Mouse (Mus musculus): Measurements from ENCODE around the gene Tbx4. TPM values are rescaled to one million over a fixed set of nuclear protein-coding genes. Genes with fewer than 3 reads are reported as not detected.

Tbx4 gene
- total RNA-seq, 2 experiments from 2014 or later = not detected

DNA sequence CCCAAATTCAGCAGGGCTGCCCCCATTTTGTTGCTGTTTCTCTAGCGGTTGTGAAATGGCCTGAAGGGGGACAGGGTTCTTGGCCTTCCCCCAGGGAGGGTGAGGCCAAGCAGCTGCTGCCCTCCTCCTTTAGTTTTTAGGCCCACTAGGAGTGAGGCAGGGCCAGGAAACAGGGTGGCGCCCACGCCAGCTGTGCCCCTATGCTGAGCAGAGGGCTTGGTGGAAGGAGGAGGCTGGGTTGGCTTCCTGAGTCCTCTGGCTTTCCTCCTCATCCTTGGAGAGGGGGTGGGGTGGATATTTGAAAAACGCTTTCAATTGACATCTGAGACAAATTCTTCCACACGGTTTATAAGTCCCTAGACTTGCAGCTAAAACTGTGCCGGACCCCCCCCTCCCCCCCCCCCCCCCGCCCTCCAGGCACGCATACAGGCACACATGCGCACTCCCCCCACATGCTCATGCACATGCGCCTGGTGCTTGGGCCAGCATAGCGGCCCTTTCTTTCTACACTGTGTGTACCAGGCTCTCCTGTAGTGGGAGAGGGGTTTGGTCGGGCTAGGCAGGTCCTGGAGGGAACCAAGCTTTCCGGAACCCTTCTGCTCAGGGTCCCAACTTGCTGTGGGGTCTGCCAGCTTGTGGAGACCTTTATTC, 10.2 kb downstream of the Tbx4 start:
- ATAC-seq (ENCODE audit: poor library complexity, severe bottlenecking) = no peak

DNA sequence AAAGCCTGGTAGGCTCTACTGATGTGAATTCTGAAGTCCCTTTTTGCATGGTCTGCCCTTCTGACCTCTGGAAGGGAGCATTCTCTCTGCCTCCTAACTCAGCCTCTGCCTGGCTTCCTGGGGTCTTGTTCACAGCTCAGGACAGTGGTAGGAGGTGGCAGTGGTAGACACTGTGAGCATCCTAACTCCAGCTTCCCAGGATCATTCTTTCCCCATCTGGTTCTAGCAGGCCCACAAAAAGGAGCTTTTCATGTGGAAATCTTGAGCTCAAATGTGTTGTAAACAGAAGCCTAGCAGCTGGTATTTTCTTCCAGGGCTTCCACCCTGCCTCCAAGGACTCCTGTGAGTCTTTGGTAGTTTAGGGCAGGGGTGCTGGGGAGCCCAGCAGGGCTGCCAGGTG, 14.1 kb downstream of the Tbx4 start:
- no peak for ATAC-seq (ENCODE audit: poor library complexity, severe bottlenecking)

DNA sequence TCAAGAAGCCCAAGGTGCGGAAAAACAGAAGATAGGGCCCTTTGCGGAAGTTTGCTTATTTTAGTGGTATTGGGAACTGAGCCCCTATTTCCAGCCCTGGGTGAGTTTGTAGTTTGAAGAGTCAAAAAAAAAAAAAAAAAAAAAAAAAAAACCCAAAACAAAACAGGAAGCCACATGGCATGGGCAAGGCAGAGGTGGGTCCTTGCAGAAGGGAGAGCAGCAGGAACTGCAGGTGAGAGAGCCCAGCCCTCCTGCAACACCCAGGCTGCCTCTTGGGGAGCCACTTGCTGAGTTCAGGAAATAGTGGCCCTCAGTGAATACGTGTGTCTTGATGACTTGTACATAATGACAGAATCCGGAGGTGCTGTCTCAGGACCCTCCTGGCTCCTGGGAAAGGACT, 23.3 kb downstream of the Tbx4 start:
- ATAC-seq (ENCODE audit: poor library complexity, severe bottlenecking) = no peak

DNA sequence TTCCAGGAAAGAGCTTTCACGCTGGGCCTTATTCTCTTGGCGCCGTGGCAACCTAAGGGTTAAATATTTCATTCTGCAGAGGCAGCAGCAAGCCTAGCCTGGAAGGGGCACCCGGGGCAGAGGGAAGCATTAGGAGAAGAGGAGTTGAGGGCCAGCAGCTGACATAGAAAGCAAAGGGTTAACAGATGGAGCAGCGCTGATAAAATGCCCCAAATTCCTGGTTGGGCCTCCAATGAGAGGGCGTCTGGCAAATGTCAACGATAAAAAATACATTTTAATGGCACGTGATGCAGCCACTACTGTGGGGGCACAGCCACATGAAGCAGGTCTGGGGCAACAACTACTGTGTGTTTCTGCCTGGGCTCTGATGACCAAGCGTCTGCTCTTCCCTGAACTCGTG, 23.9 kb downstream of the Tbx4 start:
- ATAC-seq (ENCODE audit: poor library complexity, severe bottlenecking) = no peak

DNA sequence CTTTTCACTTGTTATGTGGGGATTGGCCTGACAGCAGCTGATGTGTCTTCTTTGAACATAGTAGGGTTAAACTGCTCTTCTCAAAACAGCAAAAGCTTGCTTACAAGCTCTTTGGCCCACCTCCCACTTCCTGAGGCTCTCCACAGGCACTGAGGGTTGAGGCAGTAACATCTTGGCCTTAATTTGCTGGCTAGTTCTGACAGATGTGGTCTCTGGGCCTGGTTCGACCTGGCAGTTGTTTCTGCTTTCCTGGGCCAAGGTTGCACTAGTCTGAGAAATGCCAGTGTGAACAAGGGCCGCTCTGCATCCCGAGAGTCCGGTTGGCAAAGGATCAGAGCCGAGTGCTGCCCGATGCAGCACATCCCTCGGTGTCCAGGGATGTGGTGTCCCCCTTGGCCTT, 27.3 kb downstream of the Tbx4 start:
- no peak for ATAC-seq (ENCODE audit: poor library complexity, severe bottlenecking)

DNA sequence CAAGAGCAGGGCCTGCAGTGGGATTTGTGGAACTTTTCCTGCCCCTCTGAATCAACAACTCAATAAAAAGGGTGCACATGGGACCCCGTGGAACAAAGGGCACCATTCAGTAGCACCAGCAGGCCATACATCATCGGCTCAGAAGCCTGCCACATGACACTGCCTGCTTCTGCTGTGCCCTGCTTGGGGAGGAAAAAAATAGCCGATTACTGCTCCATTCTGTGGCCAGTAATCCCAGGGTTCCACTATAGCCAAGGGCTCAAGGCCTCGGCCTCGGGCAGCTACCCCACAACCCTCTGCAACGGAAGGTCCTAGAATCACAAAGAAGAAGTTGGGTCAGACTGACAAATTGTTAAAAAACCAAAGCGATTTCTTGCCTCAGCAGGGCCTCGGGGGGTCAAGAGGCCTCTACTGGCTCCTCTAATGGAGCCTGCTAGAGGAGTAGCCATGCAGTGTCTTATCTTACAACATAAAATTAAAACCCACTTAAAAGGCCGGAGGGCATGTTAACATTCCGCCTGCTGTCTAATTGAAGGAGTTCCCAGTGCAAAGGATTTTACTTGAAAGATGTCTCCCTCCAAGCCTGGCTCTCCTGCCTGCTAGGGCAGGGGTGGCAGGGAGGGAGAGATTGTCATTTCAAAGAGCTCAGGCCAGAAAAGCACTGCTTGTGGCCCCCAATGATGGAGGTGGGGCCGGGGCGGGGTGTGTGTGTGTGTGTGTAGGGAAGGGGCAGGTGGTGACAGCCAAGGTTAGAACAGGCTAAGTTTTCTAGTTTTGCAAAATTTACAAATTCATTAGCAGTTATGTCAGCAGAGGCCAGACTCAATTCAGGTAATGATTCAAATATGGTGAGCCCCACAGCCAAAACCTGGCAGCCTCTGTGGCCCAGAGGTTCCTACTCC, 31.1 kb downstream of the Tbx4 start:
- no peak for ATAC-seq (ENCODE audit: poor library complexity, severe bottlenecking)

DNA sequence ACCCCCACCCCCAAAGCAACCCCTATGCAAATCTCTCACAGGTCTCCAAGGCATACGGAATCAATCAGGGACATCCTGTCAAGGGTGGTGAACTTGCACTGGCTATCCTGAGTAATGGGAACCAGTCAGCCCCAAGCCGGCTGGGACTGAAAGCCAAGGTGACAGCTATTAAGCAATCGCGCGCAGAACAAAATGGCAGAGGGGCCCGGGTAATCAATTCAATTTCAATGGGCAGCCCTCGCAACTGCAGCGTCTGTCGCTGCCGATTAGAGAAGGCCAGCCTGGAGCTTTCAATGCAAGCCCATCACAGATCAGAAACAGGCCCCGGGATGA, 31.7 kb downstream of the Tbx4 start:
- no peak for ATAC-seq (ENCODE audit: poor library complexity, severe bottlenecking)

DNA sequence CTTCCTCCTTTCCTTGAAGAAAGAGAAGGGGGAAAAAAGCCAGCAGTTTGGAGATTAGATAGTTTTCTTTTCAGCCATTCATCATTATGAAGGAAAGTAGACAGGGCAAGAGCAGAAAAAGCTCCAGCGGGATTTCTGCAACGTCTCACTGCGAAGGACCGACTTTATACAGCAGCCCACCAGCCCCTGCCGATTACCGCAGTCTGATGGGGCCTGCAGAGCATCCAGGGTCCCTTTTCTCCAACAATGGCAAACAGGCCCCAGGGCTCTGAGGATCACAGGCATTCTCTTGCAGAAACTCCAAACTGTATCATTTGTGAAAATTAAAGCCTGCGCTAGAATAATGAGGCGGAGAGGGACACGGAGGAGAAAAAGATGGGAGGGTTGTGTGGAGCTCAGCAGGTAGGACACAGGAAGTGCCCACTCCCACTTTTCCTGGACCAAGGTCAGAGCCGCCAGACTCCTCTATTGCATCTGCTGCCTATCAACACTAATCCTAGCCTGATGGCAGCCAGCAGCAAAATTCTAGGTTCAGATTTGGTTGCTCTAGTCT, 32.2 kb downstream of the Tbx4 start:
- ATAC-seq (ENCODE audit: poor library complexity, severe bottlenecking) = no peak

DNA sequence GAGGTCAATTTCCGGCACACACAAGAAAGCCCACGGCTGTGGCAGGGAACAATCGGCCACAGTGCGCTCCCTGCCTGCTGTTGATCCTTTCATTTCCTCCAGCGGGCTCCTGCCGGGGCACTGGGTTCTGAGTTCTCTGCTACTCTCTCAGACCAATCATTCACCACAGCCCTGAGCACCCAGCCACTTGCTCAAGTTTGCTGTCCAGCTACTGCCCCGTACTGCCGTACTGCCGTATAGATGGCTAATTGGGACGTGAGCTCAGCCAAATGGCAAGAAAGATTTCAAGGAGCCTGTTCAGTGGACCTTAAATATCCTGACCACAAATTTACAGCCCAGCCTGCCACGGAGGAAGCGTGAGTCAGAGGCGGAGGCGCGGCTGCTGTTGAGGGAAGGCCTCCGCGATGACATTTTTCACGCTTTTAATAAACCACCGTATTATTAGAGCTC, 39.1 kb downstream of the Tbx4 start:
- ATAC-seq (ENCODE audit: poor library complexity, severe bottlenecking) = peak; percentile 62

DNA sequence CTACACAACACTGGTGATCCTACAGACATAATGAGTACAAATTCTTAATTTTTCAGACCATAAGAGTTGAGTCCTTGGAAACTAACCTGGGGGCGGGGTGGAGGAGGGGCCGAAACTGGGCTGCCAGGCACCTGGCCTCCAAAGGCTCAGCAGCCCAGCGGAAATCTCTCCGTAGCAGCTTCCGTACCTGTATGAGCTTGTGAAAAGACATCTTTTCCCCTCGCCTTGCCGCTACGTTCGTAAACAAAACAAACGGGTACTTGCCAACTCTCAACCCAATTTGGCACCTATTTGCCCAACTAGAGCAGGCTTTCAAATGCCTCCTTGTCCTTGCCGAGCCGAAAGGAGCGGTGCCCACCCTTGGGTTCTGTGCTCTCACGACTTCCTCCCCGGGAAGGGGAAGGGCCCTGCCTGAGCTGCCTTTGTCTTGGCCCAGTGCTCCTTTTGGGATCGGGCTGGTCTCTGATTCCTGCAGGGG, 40.1 kb downstream of the Tbx4 start:
- ATAC-seq (ENCODE audit: poor library complexity, severe bottlenecking) = no peak

DNA sequence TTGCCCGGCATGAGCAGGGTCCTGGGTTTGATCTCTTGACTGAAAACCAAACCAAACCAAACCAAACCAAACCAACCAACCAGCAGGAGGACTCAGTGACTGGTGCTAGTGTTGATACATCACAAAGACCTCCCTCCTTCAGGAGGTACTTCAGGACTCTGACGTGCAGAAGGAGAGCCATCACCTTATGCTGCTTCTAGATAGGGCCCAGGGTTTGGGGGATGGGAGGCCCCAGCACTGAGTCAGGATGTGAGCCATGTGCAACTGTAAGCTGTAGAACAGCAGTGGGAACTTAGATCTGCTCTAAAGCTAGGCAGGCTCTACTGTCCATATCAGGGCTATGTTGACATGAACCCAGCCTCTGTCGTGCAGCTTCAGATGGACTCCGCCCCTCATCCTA, 41.9 kb downstream of the Tbx4 start:
- ATAC-seq (ENCODE audit: poor library complexity, severe bottlenecking) = no peak

DNA sequence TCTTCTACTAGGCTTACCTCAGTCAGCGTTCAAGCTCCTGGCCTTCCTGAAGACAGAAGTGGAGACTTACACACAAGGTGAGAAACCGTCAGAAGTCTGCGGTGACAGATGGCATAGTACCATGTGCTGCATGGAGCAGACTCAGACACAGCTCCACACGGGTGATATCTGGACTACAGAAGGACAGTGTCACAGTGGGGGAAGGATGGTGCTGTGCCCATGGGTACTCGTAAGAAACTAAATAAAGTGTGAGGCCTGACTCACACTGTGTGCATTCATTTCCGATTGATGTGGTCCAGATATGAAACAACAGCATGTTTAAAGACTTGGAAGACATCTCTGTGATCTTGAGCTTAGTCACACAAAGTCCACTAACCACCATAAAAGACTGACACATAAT, 43.4 kb downstream of the Tbx4 start:
- ATAC-seq (ENCODE audit: poor library complexity, severe bottlenecking) = no peak

DNA sequence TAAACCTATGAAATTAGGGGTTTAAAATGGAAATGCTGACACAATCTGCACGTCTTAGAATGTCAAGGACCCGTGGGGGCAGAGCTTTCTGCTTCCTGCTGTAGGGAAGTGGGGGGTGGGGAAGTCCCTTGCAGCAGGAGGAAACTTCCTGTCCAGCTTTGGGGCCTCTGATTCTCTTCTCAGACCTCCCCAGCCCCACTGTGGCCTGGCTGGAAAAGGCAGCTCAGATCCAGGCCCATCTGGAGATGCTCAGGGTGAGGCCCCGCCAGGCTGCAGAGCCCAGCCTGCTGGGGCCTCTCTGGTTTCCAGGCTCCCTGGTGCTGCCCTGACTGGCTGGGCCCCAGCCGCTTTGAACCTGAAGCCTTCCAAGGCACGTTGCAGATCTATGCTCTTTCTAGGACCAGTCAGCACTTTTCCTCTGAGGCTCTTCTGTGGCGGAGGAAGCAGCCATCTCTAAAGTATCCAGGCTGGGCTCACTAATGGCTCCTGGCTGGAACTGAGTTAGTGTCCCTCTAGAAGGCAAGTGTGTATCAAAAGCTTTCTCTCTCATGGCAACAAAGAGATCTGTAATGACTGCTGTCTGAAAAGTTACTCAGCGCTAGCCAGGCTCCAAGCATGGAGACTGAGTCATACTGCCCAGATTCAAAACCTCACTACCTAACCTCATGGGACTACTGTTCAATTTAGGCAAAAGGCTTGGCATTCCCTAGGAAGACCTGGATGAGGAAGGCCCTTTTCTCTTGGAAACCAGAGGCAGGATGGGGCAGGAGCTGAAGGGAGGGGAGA, 55.8 kb downstream of the Tbx4 start:
- no peak for ATAC-seq (ENCODE audit: poor library complexity, severe bottlenecking)

DNA sequence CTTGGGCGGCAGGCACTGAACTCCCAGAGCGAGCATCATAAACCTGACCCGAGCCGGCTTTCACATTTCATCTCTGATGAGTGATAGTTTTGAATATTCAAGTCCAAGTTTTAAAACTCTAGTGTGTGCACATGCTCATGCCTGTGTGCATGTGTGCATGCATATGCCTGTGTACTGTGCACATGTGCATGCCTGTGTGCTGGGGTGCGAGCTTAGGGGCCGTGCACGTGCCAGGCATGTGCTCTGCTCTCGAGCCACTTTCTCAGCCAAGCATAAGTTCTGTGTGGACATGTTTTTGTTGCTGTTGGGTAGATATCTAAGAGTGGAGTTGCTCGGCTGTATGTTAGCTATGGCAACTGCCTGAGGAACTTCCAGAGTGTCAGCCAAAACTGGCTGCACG, 62.5 kb downstream of the Tbx4 start:
- no peak for ATAC-seq (ENCODE audit: poor library complexity, severe bottlenecking)

DNA sequence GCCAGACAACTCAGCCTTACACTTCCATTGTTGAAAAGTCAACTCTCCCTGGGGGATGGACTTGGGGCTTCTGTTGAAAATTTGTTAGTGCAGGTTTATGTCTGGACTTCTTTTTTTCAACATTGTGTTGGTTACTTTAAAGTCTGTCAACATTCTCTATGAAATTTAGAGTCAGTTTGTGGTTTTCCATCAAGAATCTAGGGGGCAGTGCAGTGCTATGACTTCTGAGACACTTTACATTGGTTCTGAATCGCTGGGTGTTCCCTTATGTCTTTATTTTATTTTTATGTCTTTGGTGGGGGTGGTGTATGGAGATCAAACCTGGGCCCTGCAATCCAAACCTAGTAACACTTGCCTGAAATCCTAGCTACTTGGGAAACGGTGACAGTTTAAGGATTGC, 63.5 kb downstream of the Tbx4 start:
- ATAC-seq (ENCODE audit: poor library complexity, severe bottlenecking) = no peak

DNA sequence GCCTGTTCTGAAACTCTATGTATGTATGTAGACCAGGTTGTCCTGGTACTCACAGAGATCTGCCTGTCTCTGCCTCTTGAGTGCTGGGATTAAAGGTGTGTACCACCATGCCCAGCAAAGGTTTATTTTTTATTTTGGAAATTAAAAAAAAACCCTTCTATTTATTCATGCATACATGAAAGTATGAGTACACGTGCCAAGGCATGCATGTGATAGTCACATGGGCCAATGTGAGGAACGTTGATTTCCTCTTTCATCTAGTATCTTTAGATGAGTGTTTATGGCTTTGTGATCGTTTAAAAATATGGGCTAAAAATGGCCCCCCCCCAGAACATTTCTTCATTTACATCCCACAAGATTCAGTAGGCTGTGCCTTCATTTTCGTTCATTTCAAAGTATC, 66.3 kb downstream of the Tbx4 start:
- no peak for ATAC-seq (ENCODE audit: poor library complexity, severe bottlenecking)

DNA sequence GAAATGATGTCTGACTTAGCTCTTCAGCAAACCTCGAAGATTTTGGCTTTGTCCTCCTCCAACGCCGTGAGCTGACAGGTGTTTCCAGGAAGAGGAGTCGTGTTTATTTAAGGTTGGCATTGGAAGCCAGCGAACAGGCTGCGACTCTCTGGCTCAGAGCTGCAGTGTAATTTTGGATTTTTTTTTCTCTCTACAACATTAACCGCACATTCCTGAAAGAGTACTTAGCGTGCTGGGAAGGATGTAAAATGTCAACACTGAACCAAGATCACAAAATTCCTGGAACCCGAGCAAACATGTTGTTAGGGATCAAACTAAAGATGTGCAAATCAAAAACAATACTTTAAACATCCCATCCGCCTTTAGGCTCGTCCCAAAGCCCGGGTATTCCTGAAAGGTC, 69.4 kb downstream of the Tbx4 start:
- no peak for ATAC-seq (ENCODE audit: poor library complexity, severe bottlenecking)

DNA sequence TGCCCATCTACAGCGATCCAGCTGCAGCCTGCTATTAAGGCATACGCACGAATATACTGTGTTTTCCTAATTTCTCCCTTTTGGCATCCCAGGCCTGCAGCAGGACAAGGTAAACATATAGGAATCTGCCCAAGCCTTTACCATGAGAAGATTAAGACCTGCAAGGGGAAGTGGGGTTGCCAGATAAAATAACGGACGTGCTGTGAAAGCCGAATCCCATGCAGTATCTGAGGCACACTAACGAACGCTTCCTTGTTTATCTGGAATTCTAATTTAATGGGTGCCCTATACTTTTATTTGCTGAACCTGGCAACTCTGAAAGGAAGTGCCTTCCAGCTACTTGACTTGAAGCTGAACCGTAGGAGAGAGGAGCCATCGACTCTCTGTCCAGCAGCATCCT, 70.2 kb downstream of the Tbx4 start:
- ATAC-seq (ENCODE audit: poor library complexity, severe bottlenecking) = no peak

DNA sequence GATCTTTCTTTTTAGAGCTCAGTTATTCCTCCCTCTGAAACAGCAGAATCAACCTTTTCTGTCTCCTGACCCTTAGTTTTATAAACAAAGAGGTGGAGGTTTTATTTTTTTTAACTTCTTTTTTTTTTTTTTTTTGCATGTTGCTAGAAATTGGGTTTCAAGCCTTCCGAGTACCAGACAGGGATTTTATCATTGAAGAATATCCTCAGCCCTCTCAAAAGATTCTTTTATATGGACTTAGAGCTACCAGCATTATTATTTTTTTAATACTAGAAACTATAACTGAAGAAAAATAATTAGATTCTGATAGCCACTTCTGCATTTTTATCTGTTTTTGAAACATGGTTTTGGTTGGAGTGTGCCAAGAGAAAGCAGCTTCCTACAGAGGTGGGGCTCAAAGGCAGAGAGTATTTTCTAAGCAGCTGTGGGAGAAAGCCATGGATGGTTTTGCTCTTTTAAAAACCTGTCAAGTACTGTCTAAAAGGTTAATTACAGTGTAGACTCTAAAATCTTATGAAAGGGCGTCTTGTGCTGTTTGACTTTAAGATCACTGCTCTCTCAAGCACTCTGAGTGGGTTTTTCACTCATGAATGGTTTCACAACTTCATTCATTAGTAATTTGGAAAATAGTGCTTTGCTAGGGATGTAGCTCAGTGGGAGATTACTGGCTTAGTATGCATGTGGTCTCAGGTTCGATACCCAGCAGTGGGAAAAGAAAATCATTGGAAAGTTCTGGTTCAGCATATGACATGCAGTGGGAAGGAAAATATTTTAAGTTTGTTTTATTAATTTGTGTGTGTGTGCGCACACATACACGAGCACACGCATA, 70.9 kb downstream of the Tbx4 start:
- ATAC-seq (ENCODE audit: poor library complexity, severe bottlenecking) = no peak

DNA sequence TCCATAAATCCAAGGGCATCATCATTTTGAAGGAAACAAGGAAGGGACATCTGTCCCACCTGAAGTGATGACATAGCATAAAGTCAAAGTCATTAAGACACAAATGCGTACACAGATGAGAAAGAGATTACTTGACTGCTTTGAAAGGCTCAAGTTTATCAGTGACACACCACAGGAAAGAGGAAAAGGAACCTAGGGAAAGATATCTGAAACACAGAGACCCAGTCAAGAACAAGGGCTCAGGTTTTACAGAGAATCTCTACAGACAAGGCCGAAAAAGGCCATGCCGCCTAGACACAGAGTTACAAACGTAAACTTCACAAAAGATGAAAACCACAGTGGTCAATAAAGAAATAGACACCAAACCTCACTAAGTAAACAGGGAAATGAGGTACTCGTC, 73.6 kb downstream of the Tbx4 start:
- ATAC-seq (ENCODE audit: poor library complexity, severe bottlenecking) = no peak

Data from megakaryocyte, adult 5-6 weeks (primary cell).